ENCODE assay signal across 9 mouse cellular contexts in the genomic region with DNA sequence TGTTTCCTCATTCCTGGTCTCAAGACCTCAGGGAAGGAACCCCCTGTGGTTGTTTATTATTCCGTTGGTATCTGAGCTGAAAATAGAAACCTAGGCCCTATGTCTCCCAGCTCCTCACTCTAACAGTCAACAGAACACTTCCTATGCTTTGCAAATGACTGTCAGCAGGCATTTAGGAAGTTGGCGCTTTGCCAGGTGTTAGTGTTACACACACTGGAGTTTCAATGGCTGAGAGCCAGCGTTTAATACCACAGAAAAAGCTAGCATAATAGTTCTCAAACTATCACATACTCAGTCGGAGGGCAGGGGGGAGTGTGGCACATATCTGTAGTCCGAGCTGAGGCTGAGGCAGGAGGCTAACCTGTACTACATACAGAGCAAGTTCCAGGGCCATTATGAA. TPM values are rescaled to one million over a fixed set of nuclear protein-coding genes. Genes with fewer than 3 reads are reported as not detected.
DNase-seq lines count a peak whose midpoint lies in the region; ATAC-seq and TF ChIP-seq lines count a peak whose summit lies in the region.
"Had no signal": no experiment of that assay in that cellular context is flagged by ENCODE, and none has a peak within 500 bp of the region (broad histone marks: within the 10 kb centered on the region; RNA-seq: fewer than 3 reads in every experiment).

No protein-coding gene starts in this region.

- H3K27ac ChIP-seq in heart, embryonic 15.5 days: peak overlapping the region; percentile 75
- no peak overlapping the region for H3K27ac ChIP-seq in midbrain, embryonic 15.5 days
- H3K27ac ChIP-seq in thymus, adult 2 months (ENCODE audit: control insufficient read depth, insufficient read depth, low read length): no peak overlapping the region

- H3K4me2 ChIP-seq in heart, embryonic 15.5 days: peak overlapping the region; percentile 28; the same call in 1 of the 2 replicates
- H3K4me2 ChIP-seq in midbrain, embryonic 15.5 days: no peak overlapping the region

- peaks cover 25% of the 10 kb centered on the region for H3K4me1 ChIP-seq in heart, embryonic 15.5 days (replicated peaks)
- peaks cover 12% of the 10 kb centered on the region; the same call in 1 of the 2 replicates for H3K4me1 ChIP-seq in midbrain, embryonic 15.5 days
- peaks cover 12% of the 10 kb centered on the region for H3K4me1 ChIP-seq in thymus, adult 2 months (replicated peaks; ENCODE audit: control insufficient read depth, insufficient read depth, low read length)

- H3K9ac ChIP-seq in heart, embryonic 15.5 days: no peak overlapping the region
- H3K9ac ChIP-seq in midbrain, embryonic 15.5 days: no peak overlapping the region

- ATAC-seq in heart, embryonic 15.5 days (replicated peaks; ENCODE audit: insufficient number of reproducible peaks, insufficient read depth, low FRiP score, low read depth): peak; percentile 71
- ATAC-seq in midbrain, embryonic 15.5 days (replicated peaks): peak; percentile 65

- DNase-seq in cerebellum, postnatal 14 days: peak; percentile 60 to 62
- no peak for DNase-seq in cerebellum, adult 9-10 months
- DNase-seq in urinary bladder, postnatal 14 days (ENCODE audit: low spot score): peak; percentile 70
- no peak for DNase-seq in urinary bladder, postnatal 10 days (ENCODE audit: low spot score)
- DNase-seq in layer of hippocampus, adult 9-11 months: peak; percentile 43
- no peak for DNase-seq in thymus, adult 2 months

- no peak overlapping the region for H3K4me3 ChIP-seq in heart, embryonic 15.5 days
- no peak overlapping the region for H3K4me3 ChIP-seq in midbrain, embryonic 15.5 days
- H3K4me3 ChIP-seq in thymus, adult 2 months (ENCODE audit: control insufficient read depth, insufficient read depth, low read length): no peak overlapping the region
- H3K4me3 ChIP-seq: erythroblast, embryonic 14.5 days had no signal

- WGBS in heart, embryonic 15.5 days: 12% methylated on average over 5 of the region's 5 CpGs
- WGBS in midbrain, embryonic 15.5 days: 29% methylated on average over 5 of the region's 5 CpGs
- 25% methylated on average over 5 of the region's 5 CpGs for WGBS in thymus, adult 2 months

- no peak for TF ChIP-seq CTCF in thymus, adult 2 months (IDR thresholded peaks at IDR 0.05; ENCODE audit: borderline replicate concordance, control insufficient read depth, extremely low read depth, insufficient read depth, low read length, poor library complexity)

- TF ChIP-seq POLR2A in thymus, adult 2 months (IDR thresholded peaks at IDR 0.05; ENCODE audit: control insufficient read depth, extremely low read depth, insufficient read depth, low read length, poor library complexity): no peak

- H3K9me3 ChIP-seq in heart, embryonic 15.5 days (replicated peaks): no peaks in the 10 kb centered on the region
- no peaks in the 10 kb centered on the region for H3K9me3 ChIP-seq in midbrain, embryonic 15.5 days

- H3K36me3 ChIP-seq in heart, embryonic 15.5 days: no peaks in the 10 kb centered on the region
- no peaks in the 10 kb centered on the region for H3K36me3 ChIP-seq in midbrain, embryonic 15.5 days (replicated peaks)
- H3K36me3 ChIP-seq in thymus, adult 2 months (ENCODE audit: control insufficient read depth, insufficient read depth, low read length): no peaks in the 10 kb centered on the region

- H3K27me3 ChIP-seq in heart, embryonic 15.5 days: no peaks in the 10 kb centered on the region
- H3K27me3 ChIP-seq in midbrain, embryonic 15.5 days (replicated peaks): no peaks in the 10 kb centered on the region
- no peaks in the 10 kb centered on the region for H3K27me3 ChIP-seq in thymus, adult 2 months (ENCODE audit: control insufficient read depth, insufficient read depth, low read length)

RNA-seq across cellular contexts. Expression of gene Hnrnpll, which starts 53.3 kb away (rescaled TPM):
- 37.2 and 48.7 TPM in 2 replicates for polyA plus RNA-seq in heart, embryonic 15.5 days (2015; fragmentation: Nextera tagmentation; extraction: Ambion mirVana)
- polyA plus RNA-seq in midbrain, embryonic 15.5 days (2015; fragmentation: Nextera tagmentation; extraction: Ambion mirVana): 63.7 and 65.5 TPM in 2 replicates
- polyA plus RNA-seq in thymus, adult 2 months (2012; rRNA removed): 30.5 and 37.8 TPM in 2 replicates

Comparison
In these comparisons a context has a peak if more than half of its experiments do, and no peak if none do; other contexts are left out.
1. DNase-seq: peak in cerebellum, postnatal 14 days (2 of 2), urinary bladder, postnatal 14 days (single experiment) and layer of hippocampus, adult 9-11 months (single experiment); none in cerebellum, adult 9-10 months (single experiment), urinary bladder, postnatal 10 days (single experiment) and thymus, adult 2 months (single experiment).